Mouse (Mus musculus) lung, postnatal 0 days (tissue): ENCODE measurements around the gene Olfr424.

Source experiments
- CTCF ChIP-seq: IDR thresholded peaks from 2 replicates; pipeline ENCODE4 v1.5.1; 2016; ENCODE audit warnings: antibody characterized with exemption, mild to moderate bottlenecking
- EP300 ChIP-seq: IDR thresholded peaks from 2 replicates; pipeline ENCODE4 v1.6.1; 2016; ENCODE audit warnings: antibody characterized with exemption, mild to moderate bottlenecking, control low read depth

- TF ChIP-seq EP300: no peak
- no peak for TF ChIP-seq CTCF
These were observed at the start of gene Olfr424 for GRCm38 (mm10) chr1:174131217-174131616.
